Mouse (Mus musculus): ENCODE results near the gene Rab26. TPM values are rescaled to one million over a fixed set of nuclear protein-coding genes. Genes with fewer than 3 reads are reported as not detected.

Gene Rab26
- total RNA-seq, 4 experiments from 2014 or later = 63.4 to 66.7 (median 65.6) TPM

- DNase-seq (ENCODE audit: low spot score in 2 of 2) = peak in 1 of 2 experiments; percentile 77
Measured at GRCm38 (mm10) chr17:24513609-24514008, 20.4 kb downstream of the Rab26 start.

DNA sequence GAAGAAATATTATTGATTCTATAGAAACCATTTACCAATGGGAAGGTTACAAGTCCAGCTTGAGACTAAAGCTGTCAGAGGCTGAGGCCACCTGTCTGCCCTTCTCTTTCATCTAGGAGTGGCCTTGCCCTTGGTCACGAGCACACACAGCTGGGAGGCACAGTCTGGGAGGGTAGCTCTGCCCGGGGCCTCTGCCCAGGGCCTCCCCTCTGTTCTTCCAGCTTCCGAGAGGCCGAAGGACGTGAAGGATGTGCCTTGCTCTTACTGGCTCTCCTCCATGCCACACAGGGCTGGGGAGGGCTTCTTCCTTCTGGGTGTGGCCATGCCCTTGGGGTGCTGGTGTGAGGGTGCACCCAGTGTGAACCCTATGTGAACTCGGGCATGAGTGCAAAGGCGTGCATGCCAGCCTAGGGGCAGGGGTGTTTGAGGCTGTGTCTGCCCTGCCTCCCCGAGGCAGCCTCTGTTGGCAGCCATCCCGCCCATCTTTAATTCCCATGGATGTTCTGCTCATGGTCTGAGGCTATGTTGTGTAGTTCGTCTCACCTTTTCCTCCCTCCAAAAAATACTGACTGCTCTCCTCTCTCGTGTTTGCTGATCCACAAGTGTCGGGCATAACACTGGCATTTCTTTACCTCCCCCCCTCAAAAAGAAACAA, 26.1 kb downstream of the Rab26 start:
- DNase-seq (ENCODE audit: low spot score in 2 of 2) = no peak

- no peak for DNase-seq (ENCODE audit: low spot score in 2 of 2)
Measured at GRCm38 (mm10) chr17:24507129-24507664, 26.8 kb downstream of the Rab26 start.

DNA sequence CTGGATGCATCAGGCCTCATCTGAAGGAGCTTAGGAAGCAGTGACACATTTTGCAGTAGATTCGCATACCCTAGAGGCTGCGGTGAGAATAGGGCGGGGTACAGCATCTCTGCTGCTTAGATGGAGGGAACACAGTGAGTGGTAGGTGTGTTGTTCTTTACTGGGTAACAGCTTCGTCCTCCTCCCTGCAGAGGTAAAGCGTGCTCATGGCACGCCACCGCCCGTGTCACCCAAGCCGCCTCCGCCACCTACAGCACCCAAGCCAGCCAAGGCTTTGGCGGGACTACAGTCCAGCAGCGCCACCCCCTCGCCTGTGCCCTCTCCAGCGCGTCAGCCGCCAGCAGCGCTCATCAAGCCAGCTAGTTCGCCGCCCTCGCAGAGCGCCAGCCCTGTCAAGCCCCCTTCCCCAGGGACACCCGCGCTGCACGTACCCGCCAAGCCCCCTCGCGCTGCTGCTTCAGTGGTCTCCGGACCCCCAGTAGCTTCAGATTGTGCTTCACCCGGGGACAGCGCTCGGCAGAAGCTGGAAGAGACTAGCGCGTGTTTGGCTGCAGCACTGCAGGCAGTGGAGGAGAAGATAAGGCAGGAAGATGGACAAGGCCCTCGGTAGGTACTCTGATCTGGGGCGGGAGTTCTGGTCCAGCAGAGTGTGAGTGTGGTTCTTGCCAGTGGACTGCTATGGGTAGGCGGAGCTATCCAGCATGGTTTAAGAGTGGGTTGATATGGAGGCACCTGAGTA, 27.5 kb downstream of the Rab26 start:
- DNase-seq (ENCODE audit: low spot score in 2 of 2) = no peak

- no peak for DNase-seq (ENCODE audit: low spot score in 2 of 2)
Measured at GRCm38 (mm10) chr17:24505286-24505955, 28.6 kb downstream of the Rab26 start.

GRCm38 (mm10) chr17:24504085-24504484, 29.9 kb downstream of the Rab26 start:
- no peak for DNase-seq (ENCODE audit: low spot score in 2 of 2)

DNA sequence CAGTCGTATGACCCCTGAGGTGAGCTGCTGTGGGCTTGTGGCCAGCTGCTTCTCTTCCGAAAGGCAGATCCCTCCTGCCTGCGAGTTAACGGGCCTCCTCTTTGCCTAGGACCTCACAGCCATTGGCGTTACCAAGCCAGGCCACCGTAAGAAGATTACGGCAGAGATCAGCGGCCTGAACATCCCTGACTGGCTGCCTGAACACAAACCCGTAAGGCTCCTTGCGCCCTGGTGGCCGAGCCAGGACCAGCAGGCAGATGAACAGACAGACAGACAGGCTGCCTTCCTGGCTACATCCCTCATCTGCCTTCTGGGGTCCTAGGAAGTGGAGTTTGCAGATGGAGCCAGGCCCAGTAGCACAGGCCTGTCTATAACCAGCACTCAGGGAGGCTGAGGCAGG, 31.8 kb downstream of the Rab26 start:
- no peak for DNase-seq (ENCODE audit: low spot score in 2 of 2)

DNA sequence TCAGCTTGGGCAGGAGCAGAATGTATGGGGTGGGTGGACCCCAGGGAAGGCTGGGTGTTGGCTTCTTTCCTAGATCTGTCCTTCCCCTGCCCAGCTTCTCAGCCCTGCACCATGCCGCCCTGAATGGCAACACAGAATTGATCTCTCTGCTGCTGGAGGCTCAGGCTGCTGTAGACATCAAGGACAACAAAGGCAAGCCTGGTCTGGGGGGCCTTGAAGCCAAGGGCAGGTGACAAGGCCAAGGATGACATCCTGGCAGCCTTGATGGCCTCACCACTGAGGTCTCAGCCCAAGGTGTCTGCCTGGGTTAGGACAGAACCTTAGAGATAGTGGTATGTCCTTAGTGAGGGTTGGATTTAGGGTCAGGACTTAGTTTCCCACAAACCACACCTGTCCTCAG, 38.0 kb downstream of the Rab26 start:
- DNase-seq (ENCODE audit: low spot score in 2 of 2) = no peak

DNA sequence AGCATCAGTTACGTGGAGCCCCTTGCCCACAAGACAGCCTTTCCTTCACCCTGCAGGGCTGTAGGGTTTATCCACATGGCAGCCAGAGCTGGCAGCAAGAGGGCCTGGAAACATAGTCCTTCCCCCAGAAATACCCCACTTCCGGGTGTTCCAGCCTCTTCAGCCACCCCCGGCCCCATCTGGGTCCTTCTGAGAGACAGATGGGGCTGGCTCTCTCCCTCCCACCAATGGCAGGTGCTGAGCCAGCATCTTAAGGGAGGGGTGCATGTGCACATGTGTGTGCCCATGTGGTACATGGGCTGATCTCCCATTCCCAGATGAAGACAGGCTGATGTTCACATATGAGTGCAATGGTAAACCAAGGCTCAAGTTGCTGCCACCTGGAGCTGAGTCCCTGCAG, 38.6 kb downstream of the Rab26 start:
- peak; percentile 80 to 84 for DNase-seq (ENCODE audit: low spot score in 2 of 2)

- DNase-seq (ENCODE audit: low spot score in 2 of 2) = no peak
Measured at GRCm38 (mm10) chr17:24494627-24495335, 39.2 kb downstream of the Rab26 start.

- DNase-seq (ENCODE audit: low spot score in 2 of 2) = no peak
Measured at GRCm38 (mm10) chr17:24490399-24490798, 43.6 kb downstream of the Rab26 start.

- DNase-seq (ENCODE audit: low spot score in 2 of 2) = peak in 1 of 2 experiments; percentile 13
Measured at GRCm38 (mm10) chr17:24489265-24490030, 44.6 kb downstream of the Rab26 start.

DNA sequence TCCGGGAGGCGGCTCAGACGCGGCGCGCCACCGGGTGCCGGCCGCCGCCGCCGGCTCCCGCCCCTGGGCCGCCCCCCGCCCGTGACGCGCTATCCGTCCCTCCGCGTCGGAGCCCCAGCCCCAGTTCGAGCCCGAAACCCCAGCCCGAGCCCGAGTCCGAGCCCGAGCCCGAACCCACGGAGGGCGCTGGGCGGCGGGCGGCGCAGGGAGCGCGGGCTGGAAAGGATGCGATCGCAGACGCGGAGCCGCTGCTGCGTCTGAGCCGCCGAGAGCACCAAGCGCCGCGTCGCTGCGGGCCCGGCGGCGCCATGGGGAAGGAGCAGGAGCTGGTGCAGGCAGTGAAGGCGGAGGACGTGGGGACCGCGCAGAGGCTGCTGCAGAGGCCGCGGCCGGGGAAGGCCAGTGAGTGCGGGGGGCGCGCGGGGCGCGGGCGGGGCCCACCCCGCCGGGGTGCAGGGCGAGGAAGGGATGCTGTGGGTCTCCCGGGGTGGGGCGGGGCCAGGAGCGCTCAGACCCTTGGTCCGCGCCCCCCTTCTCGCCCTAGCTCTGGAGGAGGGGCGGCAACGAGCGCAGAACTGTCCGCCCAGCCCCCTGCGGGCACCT, 45.2 kb downstream of the Rab26 start:
- peak in 1 of 2 experiments; percentile 12 for DNase-seq (ENCODE audit: low spot score in 2 of 2)

DNA sequence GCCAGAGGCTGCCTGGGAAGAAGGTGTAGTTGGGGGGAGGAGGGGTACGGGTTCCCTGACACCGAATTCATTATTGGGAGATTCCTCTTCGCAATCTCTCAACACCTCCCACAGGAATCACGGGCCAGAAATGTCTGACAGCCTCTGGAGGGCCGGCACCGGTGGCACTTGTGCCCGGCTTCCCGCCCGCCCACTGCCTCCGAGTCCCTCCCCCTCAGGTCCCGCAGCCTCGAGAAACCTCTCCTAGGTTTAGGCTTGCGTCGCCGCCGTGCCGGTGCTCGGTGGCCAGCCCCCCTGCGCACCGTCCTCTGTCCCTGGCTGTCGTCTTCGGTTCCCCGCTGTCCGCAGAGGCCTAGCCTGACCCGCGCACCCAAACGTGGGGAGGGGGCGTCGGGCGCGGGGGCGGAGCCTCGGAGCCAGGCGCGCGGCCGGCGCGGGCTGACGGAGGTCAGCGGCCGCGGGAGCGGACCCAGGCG, 45.8 kb downstream of the Rab26 start, which contains the start of gene Caskin1:
TSS of gene Caskin1 (plus strand) at position 416 of the 476 bp plus-strand sequence.
- DNase-seq (ENCODE audit: low spot score in 2 of 2) = no peak

- DNase-seq (ENCODE audit: low spot score in 2 of 2) = no peak
Measured at GRCm38 (mm10) chr17:24485090-24485860, 48.7 kb downstream of the Rab26 start.

DNA sequence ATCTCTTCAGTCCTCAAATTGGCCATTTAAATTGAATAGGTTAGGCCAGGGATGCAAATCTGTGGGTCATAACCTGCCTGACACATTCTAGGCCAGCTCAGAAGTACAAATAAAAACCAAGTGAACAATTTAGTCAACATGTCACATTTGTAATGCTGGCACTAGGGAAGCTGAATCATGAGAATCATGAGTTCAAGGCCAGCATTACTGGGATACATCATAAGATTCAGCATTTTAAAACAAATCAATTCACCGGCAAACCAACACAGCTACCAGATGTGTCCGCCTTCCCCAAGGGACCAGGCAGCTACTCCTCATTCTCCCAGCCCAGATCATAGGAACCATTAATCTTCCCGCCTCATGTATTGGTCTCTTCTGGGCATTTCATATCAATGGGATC, 50.5 kb downstream of the Rab26 start:
- no peak for DNase-seq (ENCODE audit: low spot score in 2 of 2)

DNA sequence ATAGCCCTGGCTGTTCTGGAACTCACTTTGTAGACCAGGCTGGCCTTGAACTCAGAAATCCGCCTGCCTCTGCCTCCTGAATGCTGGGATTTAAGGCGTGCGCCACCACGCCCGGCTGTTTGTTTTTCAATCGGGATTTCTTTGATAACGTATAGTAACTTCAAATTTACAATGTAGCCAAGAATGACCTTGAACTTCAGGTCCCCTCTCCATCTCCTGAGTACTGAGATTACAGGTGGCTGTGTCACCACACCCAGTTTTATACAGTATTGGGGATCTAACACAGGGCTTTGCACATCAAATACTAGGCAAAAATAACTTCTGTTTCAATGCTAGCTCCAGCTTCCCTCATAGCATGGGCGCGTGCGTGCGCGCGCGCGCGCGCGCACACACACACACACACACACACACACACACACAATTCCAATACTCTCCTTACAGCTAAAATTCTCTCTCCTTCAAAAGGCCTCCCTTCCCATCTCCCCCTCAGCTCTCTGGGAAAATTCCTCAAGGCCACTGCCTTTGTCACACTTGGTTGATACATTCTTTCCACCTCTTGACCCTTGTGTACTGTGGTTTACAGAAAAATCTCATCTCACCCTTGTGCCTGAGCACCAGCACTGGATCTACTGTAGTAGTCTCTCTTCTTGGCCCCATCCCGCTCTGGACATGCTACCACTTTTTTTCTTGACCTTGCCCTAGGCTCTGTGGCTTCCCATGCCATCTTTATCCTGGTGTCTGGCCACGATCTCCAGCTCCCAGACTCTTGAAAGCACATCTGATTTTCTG, 52.8 kb downstream of the Rab26 start:
- DNase-seq (ENCODE audit: low spot score in 2 of 2) = no peak

DNA sequence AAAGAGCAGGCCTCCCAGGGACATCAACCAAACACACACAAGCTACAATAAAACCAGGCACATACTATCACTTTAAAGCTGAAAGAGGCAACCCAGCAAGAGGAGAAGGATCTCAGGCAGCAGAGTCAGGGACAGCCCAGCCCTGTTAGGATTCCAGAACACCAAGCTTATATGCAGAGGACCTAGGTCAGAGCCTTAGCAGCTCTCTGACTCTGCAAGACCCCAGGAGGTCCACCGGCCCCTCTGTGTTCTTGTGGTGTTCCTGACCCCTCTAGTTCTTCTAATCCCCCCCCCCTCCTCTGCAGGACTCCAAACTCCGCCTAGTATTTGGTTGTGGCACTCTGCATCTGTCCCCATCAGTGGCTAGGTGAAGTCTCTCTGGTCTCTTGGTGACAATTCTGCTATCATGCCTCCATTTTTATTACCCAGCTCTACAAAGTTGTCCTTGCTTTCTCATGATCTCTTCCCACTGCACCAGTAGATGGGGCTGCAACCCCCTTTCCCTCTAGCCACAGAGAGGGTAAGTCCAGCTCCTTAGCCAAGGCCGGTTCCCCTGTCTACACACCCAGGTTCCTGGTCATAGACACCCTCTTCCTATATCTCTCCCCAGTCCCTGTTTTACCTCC, 53.7 kb downstream of the Rab26 start:
- DNase-seq (ENCODE audit: low spot score in 2 of 2) = no peak

Measured in layer of hippocampus, adult 8-10 months (tissue).